Mouse (Mus musculus) limb, embryonic 11.5 days (tissue): ENCODE data around the gene Gm16181. TPM values are rescaled to one million over a fixed set of nuclear protein-coding genes. Genes with fewer than 3 reads are reported as not detected.

Experiments
- ATAC-seq: fragments of 200-750 bp; cut with Nextera tagmentation; 2 replicates; pipeline ENCODE4 v1.8.0; 2017; ENCODE audit warnings: low read depth; ENCODE audit not compliant: insufficient number of reproducible peaks, low FRiP score, low TSS enrichment
- DNase-seq: peaks from one replicate; pipeline ENCODE4 v3.0.0-alpha.2; 2015; ENCODE audit warnings: low spot score
- H3K27ac ChIP-seq: fragments of 300-500 bp; sonication (generic); replicated peaks from 2 replicates; pipeline ENCODE4 v1.5.1; 2014; ENCODE audit warnings: low read depth, mild to moderate bottlenecking, low read length
- H3K27me3 ChIP-seq: fragments of 300-500 bp; sonication (generic); 2 replicates; pipeline ENCODE4 v1.6.1; 2014; ENCODE audit warnings: mild to moderate bottlenecking, low read length, mixed read lengths; ENCODE audit not compliant: control insufficient read depth, insufficient read depth
- H3K36me3 ChIP-seq: fragments of 300-500 bp; sonication (generic); 2 replicates; pipeline ENCODE4 v1.6.1; 2014; ENCODE audit warnings: mild to moderate bottlenecking, low read length, moderate library complexity, mixed read lengths; ENCODE audit not compliant: control insufficient read depth, insufficient read depth
- H3K4me1 ChIP-seq: fragments of 300-500 bp; sonication (generic); 2 replicates; pipeline ENCODE4 v1.6.1; 2014; ENCODE audit warnings: low read length, mixed read lengths; ENCODE audit not compliant: control insufficient read depth, insufficient read depth
- H3K4me2 ChIP-seq: fragments of 300-500 bp; sonication (generic); 2 replicates; pipeline ENCODE4 v1.6.1; 2014; ENCODE audit warnings: low read depth, mild to moderate bottlenecking, moderate library complexity; ENCODE audit not compliant: severe bottlenecking
- H3K4me3 ChIP-seq: fragments of 300-500 bp; sonication (generic); 2 replicates; pipeline ENCODE4 v1.5.1; 2014; ENCODE audit warnings: low read depth, low read length
- H3K9ac ChIP-seq: fragments of 300-500 bp; sonication (generic); 2 replicates; pipeline ENCODE4 v1.6.1; 2014; ENCODE audit warnings: mild to moderate bottlenecking, low read length
- H3K9me3 ChIP-seq: fragments of 300-500 bp; sonication (generic); 2 replicates; pipeline ENCODE4 v1.6.1; 2016; ENCODE audit warnings: low read length; ENCODE audit not compliant: control insufficient read depth
- WGBS: fragments of 180-500 bp; shearing (Covaris S2); extraction: QIAGEN DNeasy Blood & Tissue Kit; methylation state at CpG from one replicate; pipeline ENCODE4 v1.1.7; 2014; 5-methylcytosine and 5-hydroxymethylcytosine counted together
- polyA plus RNA-seq: library from polyadenylated mRNA; unstranded; fragments of >200 nt; fragmentation: Nextera tagmentation; extraction: Ambion mirVana; gene quantifications from 2 replicates; pipeline ENCODE4 v1.2.1, GENCODE M21; 2014

Gm16181 gene
- polyA plus RNA-seq, 1 experiment from 2014 or later = not detected

DNA sequence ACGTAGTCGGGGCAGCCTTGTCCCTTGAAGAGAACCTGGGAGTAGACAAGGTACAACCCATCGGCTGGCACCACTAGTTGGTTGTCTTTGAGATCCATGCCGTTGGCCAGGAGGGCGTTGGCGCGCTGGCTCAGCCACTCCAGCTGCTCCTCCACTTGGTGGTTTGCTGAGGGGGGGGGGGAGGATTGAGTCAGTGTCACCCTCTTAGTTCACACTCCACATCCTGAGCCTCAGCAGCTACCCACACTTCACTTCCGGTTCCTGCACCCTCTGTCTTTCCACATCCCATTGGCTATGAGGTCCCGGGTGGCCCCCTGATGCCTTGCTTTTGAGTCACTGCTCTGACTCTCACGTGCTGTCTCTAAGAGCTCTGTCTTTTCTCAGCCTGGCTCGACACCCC is 20.2 kb upstream of the Gm16181 start:
- peaks cover 5% of the 10 kb centered on the region; the same call in 1 of the 2 replicates for H3K4me1 ChIP-seq
- H3K9me3 ChIP-seq = no peaks in the 10 kb centered on the region
- H3K27me3 ChIP-seq = peaks cover 35% of the 10 kb centered on the region
- no peak overlapping the region for H3K4me2 ChIP-seq
- no peak for ATAC-seq
- DNase-seq = no peak
- 89% methylated on average over 11 of the region's 11 CpGs for WGBS
- no peak overlapping the region for H3K9ac ChIP-seq
- H3K27ac ChIP-seq = no peak overlapping the region
- H3K36me3 ChIP-seq = no peaks in the 10 kb centered on the region
- H3K4me3 ChIP-seq = no peak overlapping the region

GRCm38 (mm10) chr17:35201128-35201527 is 19.5 kb upstream of the Gm16181 start:
- no peak for DNase-seq
- Histone ChIP-seq H3K9me3 (no peaks in the 10 kb centered on the region), H3K4me1 (peaks cover 2% of the 10 kb centered on the region; the same call in 1 of the 2 replicates), H3K9ac (no peak overlapping the region), H3K4me2 (no peak overlapping the region), H3K27me3 (peaks cover 27% of the 10 kb centered on the region), H3K27ac (no peak overlapping the region), H3K4me3 (no peak overlapping the region), H3K36me3 (no peaks in the 10 kb centered on the region)
- no peak for ATAC-seq
- WGBS = 74% methylated on average over 11 of the region's 11 CpGs

GRCm38 (mm10) chr17:35201787-35202186 is 18.8 kb upstream of the Gm16181 start, which contains the start of gene Tnf:
TSS of gene Tnf (minus strand) at chr17:35202007.
- Histone ChIP-seq H3K4me3 (no peak within 1 kb of the TSS), H3K4me1 (peaks cover 2% of the 10 kb centered on the region; the same call in 1 of the 2 replicates), H3K36me3 (no peaks in the 10 kb centered on the region), H3K27me3 (peaks cover 22% of the 10 kb centered on the region), H3K9ac (no peak within 1 kb of the TSS), H3K27ac (no peak within 1 kb of the TSS), H3K9me3 (no peaks in the 10 kb centered on the region), H3K4me2 (no peak within 1 kb of the TSS)
- ATAC-seq (no peak), DNase-seq (no peak)
- 30% methylated on average over 13 of the region's 13 CpGs for WGBS

GRCm38 (mm10) chr17:35202442-35202841 is 18.2 kb upstream of the Gm16181 start:
- Histone ChIP-seq H3K27me3 (peaks cover 18% of the 10 kb centered on the region; the same call in 1 of the 2 replicates), H3K4me3 (no peak overlapping the region), H3K36me3 (no peaks in the 10 kb centered on the region), H3K9ac (no peak overlapping the region), H3K27ac (no peak overlapping the region), H3K9me3 (no peaks in the 10 kb centered on the region), H3K4me1 (peaks cover 2% of the 10 kb centered on the region; the same call in 1 of the 2 replicates), H3K4me2 (no peak overlapping the region)
- DNase-seq = no peak
- 78% methylated on average over 4 of the region's 4 CpGs for WGBS
- ATAC-seq = no peak

DNA sequence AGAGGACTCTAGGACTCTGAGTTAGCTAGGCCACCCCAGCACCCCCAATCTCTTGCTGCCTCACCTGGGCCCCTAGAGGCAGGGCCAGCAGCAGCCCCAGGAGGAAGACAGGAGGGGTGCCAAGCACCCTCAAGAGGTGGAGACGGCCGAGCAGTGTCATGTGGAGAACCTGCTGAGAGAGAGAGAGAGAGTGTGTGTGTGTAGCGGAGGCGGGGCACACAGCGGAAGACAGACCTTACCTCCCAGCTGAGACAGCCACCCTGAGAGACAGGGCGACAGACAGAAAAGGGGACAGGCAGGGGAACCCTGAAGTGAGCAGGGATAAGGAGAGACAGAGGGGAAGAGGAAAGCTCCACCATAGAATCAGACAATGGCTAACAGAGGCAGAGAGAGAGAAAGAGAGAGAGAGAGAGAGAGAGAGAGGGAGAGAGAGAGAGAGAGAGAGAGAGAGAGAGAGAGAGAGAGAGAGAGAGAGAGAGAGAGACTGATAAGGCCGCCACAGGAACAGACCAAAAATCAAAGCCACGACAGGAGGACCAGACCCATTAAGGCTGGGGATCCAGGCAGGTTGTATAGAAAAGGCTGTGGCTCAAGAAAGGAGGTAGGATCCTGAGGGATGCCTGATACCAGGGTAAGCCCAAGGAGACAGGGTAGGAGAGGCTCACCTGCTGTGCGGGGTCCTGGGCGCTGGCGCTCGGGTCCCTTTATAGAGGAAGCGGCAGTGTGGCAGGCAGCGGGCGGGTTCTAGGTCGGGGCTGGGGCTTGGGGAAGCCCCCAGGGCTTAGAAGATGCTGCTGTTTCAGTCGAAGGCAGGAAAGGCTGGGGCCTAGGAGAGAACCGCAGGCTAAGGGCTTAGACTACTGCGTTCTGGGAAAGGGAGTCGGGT is 15.9 kb upstream of the Gm16181 start, which contains the start of gene Lta:
Lta (minus strand) TSS at position 858 of the 886 bp plus-strand sequence.
- no peak within 1 kb of the TSS for H3K27ac ChIP-seq
- no peak within 1 kb of the TSS for H3K9ac ChIP-seq
- H3K4me2 ChIP-seq = no peak within 1 kb of the TSS
- no peaks in the 10 kb centered on the region for H3K4me1 ChIP-seq
- no peak within 1 kb of the TSS for H3K4me3 ChIP-seq
- no peak for ATAC-seq
- no peaks in the 10 kb centered on the region for H3K36me3 ChIP-seq
- H3K27me3 ChIP-seq = peaks cover 18% of the 10 kb centered on the region; the same call in 1 of the 2 replicates
- WGBS = 29% methylated on average over 20 of the region's 20 CpGs
- DNase-seq = no peak
- no peaks in the 10 kb centered on the region for H3K9me3 ChIP-seq

- Histone ChIP-seq H3K27me3 (peaks cover 16% of the 10 kb centered on the region; the same call in 1 of the 2 replicates), H3K4me3 (no peak overlapping the region), H3K4me2 (no peak overlapping the region), H3K9me3 (no peaks in the 10 kb centered on the region), H3K4me1 (no peaks in the 10 kb centered on the region), H3K9ac (no peak overlapping the region), H3K36me3 (no peaks in the 10 kb centered on the region), H3K27ac (no peak overlapping the region)
- ATAC-seq (no peak), DNase-seq (no peak)
- WGBS = 55% methylated on average over 10 of the region's 10 CpGs
These were observed 15.3 kb upstream of the Gm16181 start for GRCm38 (mm10) chr17:35205380-35205769.

- DNase-seq (no peak), ATAC-seq (no peak)
- WGBS = 82% methylated on average over 12 of the region's 12 CpGs
- H3K27ac ChIP-seq = no peak overlapping the region
- H3K36me3 ChIP-seq = no peaks in the 10 kb centered on the region
- no peak overlapping the region for H3K4me3 ChIP-seq
- H3K27me3 ChIP-seq = peaks cover 4% of the 10 kb centered on the region; the same call in 1 of the 2 replicates
- no peak overlapping the region for H3K4me2 ChIP-seq
- H3K9me3 ChIP-seq = no peaks in the 10 kb centered on the region
- H3K9ac ChIP-seq = no peak overlapping the region
- H3K4me1 ChIP-seq = no peaks in the 10 kb centered on the region
These were observed 10.7 kb upstream of the Gm16181 start for GRCm38 (mm10) chr17:35209785-35210535.

DNA sequence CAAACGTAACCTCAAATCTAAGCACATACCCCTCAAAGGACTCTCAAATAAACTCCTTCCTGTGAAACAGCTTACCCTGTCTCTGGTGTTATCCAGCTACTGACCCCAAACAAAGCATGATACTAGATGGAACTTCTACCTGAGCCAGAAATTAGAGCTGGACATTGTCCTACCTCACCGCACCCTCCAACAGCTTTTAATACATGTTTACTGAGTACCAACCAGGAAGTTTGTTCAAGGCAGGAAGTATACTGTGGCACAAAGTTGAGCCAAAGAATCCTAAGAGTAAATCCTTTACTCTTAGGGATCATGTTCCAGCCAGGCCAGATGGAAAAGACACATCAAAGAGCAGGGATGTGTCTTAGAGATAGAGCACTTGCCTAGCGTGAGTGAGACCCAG is 10.0 kb upstream of the Gm16181 start:
- no peaks in the 10 kb centered on the region for H3K9me3 ChIP-seq
- ATAC-seq = no peak
- H3K4me3 ChIP-seq = no peak overlapping the region
- no peak overlapping the region for H3K9ac ChIP-seq
- 71% methylated on average over 3 of the region's 3 CpGs for WGBS
- no peak overlapping the region for H3K4me2 ChIP-seq
- no peaks in the 10 kb centered on the region for H3K27me3 ChIP-seq
- no peaks in the 10 kb centered on the region for H3K36me3 ChIP-seq
- no peak for DNase-seq
- no peaks in the 10 kb centered on the region for H3K4me1 ChIP-seq
- no peak overlapping the region for H3K27ac ChIP-seq
